Mouse (Mus musculus): ENCODE results near the gene Cisd3. TPM values are rescaled to one million over a fixed set of nuclear protein-coding genes. Genes with fewer than 3 reads are reported as not detected.

Gene Cisd3
- polyA plus RNA-seq, 1 experiment, result 149 TPM

- Histone ChIP-seq H3K4me3 (ENCODE audit: insufficient read depth, low read depth, low read length) (no peak overlapping the region), H3K27me3 (replicated peaks; ENCODE audit: control insufficient read depth, insufficient read depth, low read length) (no peaks in the 10 kb centered on the region), H3K36me3 (ENCODE audit: control insufficient read depth, insufficient read depth, low read length) (peaks cover 10% of the 10 kb centered on the region), H3K4me1 (ENCODE audit: control insufficient read depth, insufficient read depth, low read length) (no peaks in the 10 kb centered on the region), H3K27ac (ENCODE audit: insufficient read depth, low read depth, low read length) (no peak overlapping the region)
- WGBS, result 94% methylated on average over 15 of the region's 15 CpGs
- no peak for DNase-seq
- TF ChIP-seq POLR2A (IDR thresholded peaks at IDR 0.05; ENCODE audit: low read depth, low read length) (no peak), CTCF (conservative IDR thresholded peaks at IDR 0.05; ENCODE audit: insufficient read depth, insufficient read length, low read depth, low read length) (no peak)
Measured at GRCm38 (mm10) chr11:97678301-97678700, 7.3 kb upstream of the Cisd3 start.

GRCm38 (mm10) chr11:97680430-97680829 lies 5.2 kb upstream of the Cisd3 start:
- no peaks in the 10 kb centered on the region for H3K27me3 ChIP-seq (replicated peaks; ENCODE audit: control insufficient read depth, insufficient read depth, low read length)
- no peak for TF ChIP-seq CTCF (conservative IDR thresholded peaks at IDR 0.05; ENCODE audit: insufficient read depth, insufficient read length, low read depth, low read length)
- TF ChIP-seq POLR2A (IDR thresholded peaks at IDR 0.05; ENCODE audit: low read depth, low read length), result no peak
- peaks cover 7% of the 10 kb centered on the region; the same call in 1 of the 2 replicates for H3K36me3 ChIP-seq (ENCODE audit: control insufficient read depth, insufficient read depth, low read length)
- WGBS, result 66% methylated on average over 12 of the region's 12 CpGs
- no peak for DNase-seq
- H3K27ac ChIP-seq (ENCODE audit: insufficient read depth, low read depth, low read length), result no peak overlapping the region
- peaks cover 7% of the 10 kb centered on the region; the same call in 1 of the 2 replicates for H3K4me1 ChIP-seq (ENCODE audit: control insufficient read depth, insufficient read depth, low read length)
- H3K4me3 ChIP-seq (ENCODE audit: insufficient read depth, low read depth, low read length), result no peak overlapping the region

GRCm38 (mm10) chr11:97682504-97683055 lies 3.0 kb upstream of the Cisd3 start:
- TF ChIP-seq POLR2A (IDR thresholded peaks at IDR 0.05; ENCODE audit: low read depth, low read length) (no peak), CTCF (conservative IDR thresholded peaks at IDR 0.05; ENCODE audit: insufficient read depth, insufficient read length, low read depth, low read length) (no peak)
- 72% methylated on average over 6 of the region's 6 CpGs for WGBS
- no peak overlapping the region for H3K27ac ChIP-seq (ENCODE audit: insufficient read depth, low read depth, low read length)

GRCm38 (mm10) chr11:97684063-97684680 lies 1.5 kb upstream of the Cisd3 start:
- TF ChIP-seq POLR2A (IDR thresholded peaks at IDR 0.05; ENCODE audit: low read depth, low read length) (no peak), CTCF (conservative IDR thresholded peaks at IDR 0.05; ENCODE audit: insufficient read depth, insufficient read length, low read depth, low read length) (no peak)
- 78% methylated on average over 6 of the region's 6 CpGs for WGBS

More at GRCm38 (mm10) chr11:97682504-97683055, 3.0 kb upstream of the Cisd3 start:
- H3K27me3 ChIP-seq (replicated peaks; ENCODE audit: control insufficient read depth, insufficient read depth, low read length), result no peaks in the 10 kb centered on the region
- peaks cover 17% of the 10 kb centered on the region for H3K4me1 ChIP-seq (ENCODE audit: control insufficient read depth, insufficient read depth, low read length)
- no peak overlapping the region for H3K4me3 ChIP-seq (ENCODE audit: insufficient read depth, low read depth, low read length)
- DNase-seq, result no peak
- peaks cover 3% of the 10 kb centered on the region; the same call in 1 of the 2 replicates for H3K36me3 ChIP-seq (ENCODE audit: control insufficient read depth, insufficient read depth, low read length)

GRCm38 (mm10) chr11:97684766-97685165 lies 860 bp upstream of the Cisd3 start:
- TF ChIP-seq POLR2A (IDR thresholded peaks at IDR 0.05; ENCODE audit: low read depth, low read length) (no peak), CTCF (conservative IDR thresholded peaks at IDR 0.05; ENCODE audit: insufficient read depth, insufficient read length, low read depth, low read length) (no peak)
- no peak overlapping the region for H3K4me3 ChIP-seq (ENCODE audit: insufficient read depth, low read depth, low read length)
- H3K4me1 ChIP-seq (ENCODE audit: control insufficient read depth, insufficient read depth, low read length), result peaks cover 17% of the 10 kb centered on the region
- no peaks in the 10 kb centered on the region for H3K36me3 ChIP-seq (ENCODE audit: control insufficient read depth, insufficient read depth, low read length)
- H3K27me3 ChIP-seq (replicated peaks; ENCODE audit: control insufficient read depth, insufficient read depth, low read length), result no peaks in the 10 kb centered on the region
- DNase-seq, result peak; percentile 25
- 39% methylated on average over 7 of the region's 7 CpGs for WGBS
- H3K27ac ChIP-seq (ENCODE audit: insufficient read depth, low read depth, low read length), result peak overlapping the region; percentile 58; the same call in 1 of the 2 replicates

More at GRCm38 (mm10) chr11:97684063-97684680, 1.5 kb upstream of the Cisd3 start:
- DNase-seq, result no peak
- H3K4me3 ChIP-seq (ENCODE audit: insufficient read depth, low read depth, low read length), result no peak overlapping the region
- H3K27ac ChIP-seq (ENCODE audit: insufficient read depth, low read depth, low read length), result no peak overlapping the region
- no peaks in the 10 kb centered on the region for H3K36me3 ChIP-seq (ENCODE audit: control insufficient read depth, insufficient read depth, low read length)
- H3K27me3 ChIP-seq (replicated peaks; ENCODE audit: control insufficient read depth, insufficient read depth, low read length), result no peaks in the 10 kb centered on the region
- H3K4me1 ChIP-seq (ENCODE audit: control insufficient read depth, insufficient read depth, low read length), result peaks cover 17% of the 10 kb centered on the region

GRCm38 (mm10) chr11:97686322-97686908 lies 789 bp downstream of the Cisd3 start:
- no peak for TF ChIP-seq CTCF (conservative IDR thresholded peaks at IDR 0.05; ENCODE audit: insufficient read depth, insufficient read length, low read depth, low read length)
- no peak for TF ChIP-seq POLR2A (IDR thresholded peaks at IDR 0.05; ENCODE audit: low read depth, low read length)
- Histone ChIP-seq H3K27ac (ENCODE audit: insufficient read depth, low read depth, low read length) (peak overlapping the region; percentile 40), H3K27me3 (replicated peaks; ENCODE audit: control insufficient read depth, insufficient read depth, low read length) (no peaks in the 10 kb centered on the region), H3K36me3 (ENCODE audit: control insufficient read depth, insufficient read depth, low read length) (no peaks in the 10 kb centered on the region), H3K4me1 (ENCODE audit: control insufficient read depth, insufficient read depth, low read length) (peaks cover 17% of the 10 kb centered on the region), H3K4me3 (ENCODE audit: insufficient read depth, low read depth, low read length) (peak overlapping the region; percentile 51)
- WGBS, result 62% methylated on average over 11 of the region's 11 CpGs
- DNase-seq, result peak; percentile 33

- peak; percentile 78 for DNase-seq
- TF ChIP-seq POLR2A (IDR thresholded peaks at IDR 0.05; ENCODE audit: low read depth, low read length) (no peak), CTCF (conservative IDR thresholded peaks at IDR 0.05; ENCODE audit: insufficient read depth, insufficient read length, low read depth, low read length) (no peak)
- H3K4me1 ChIP-seq (ENCODE audit: control insufficient read depth, insufficient read depth, low read length), result peaks cover 17% of the 10 kb centered on the region
- H3K27me3 ChIP-seq (replicated peaks; ENCODE audit: control insufficient read depth, insufficient read depth, low read length), result no peaks in the 10 kb centered on the region
- no peaks in the 10 kb centered on the region for H3K36me3 ChIP-seq (ENCODE audit: control insufficient read depth, insufficient read depth, low read length)
- WGBS, result 46% methylated on average over 3 of the region's 3 CpGs
- peak overlapping the region; percentile 20; the same call in 1 of the 2 replicates for H3K27ac ChIP-seq (ENCODE audit: insufficient read depth, low read depth, low read length)
- peak overlapping the region; percentile 51; the same call in 1 of the 2 replicates for H3K4me3 ChIP-seq (ENCODE audit: insufficient read depth, low read depth, low read length)
Measured at GRCm38 (mm10) chr11:97687061-97687460, 1.4 kb downstream of the Cisd3 start.

All from kidney, adult 2 months (tissue).